Mouse (Mus musculus) kidney, adult 2 months (tissue): ENCODE measurements at regions not wholly inside any gene's neighbourhood (a gene's known extent, or its start where the extent isn't known, plus 50 kb on each side); places are given as distances from the start of the nearest gene placed in this dataset.

Experiments
- CTCF ChIP-seq: fragments of 200-500 bp; conservative IDR thresholded peaks from 2 replicates; pipeline ENCODE4 v1.5.1; 2011; ENCODE audit warnings: low read depth, mild to moderate bottlenecking, control low read depth, low read length, moderate library complexity, mixed read lengths; ENCODE audit not compliant: insufficient read depth, insufficient read length
- POLR2A ChIP-seq: fragments of 200-500 bp; IDR thresholded peaks from one replicate; pipeline ENCODE4 v1.6.1; 2011; ENCODE audit warnings: low read depth, low read length, control low read depth

DNA sequence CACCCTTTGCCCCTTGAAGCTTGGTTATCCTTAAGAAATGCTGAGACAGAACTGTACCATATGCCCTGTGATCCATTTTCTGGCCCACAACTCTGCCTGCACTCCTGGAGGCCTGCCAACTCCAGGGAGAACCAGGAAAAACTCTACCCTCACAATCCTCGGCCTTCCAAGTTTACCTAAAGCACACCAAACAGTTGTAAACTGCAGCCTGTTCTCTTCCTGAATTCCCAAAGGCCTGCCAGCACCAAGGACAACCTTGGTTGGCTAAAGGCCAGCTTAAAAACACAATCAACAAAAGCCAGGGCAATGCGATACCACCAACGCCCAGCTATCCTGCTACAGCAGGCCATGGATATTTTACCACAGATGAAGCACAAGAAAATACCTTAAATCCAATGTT is 334.5 kb downstream of the Rab28 start:
- no peak for TF ChIP-seq POLR2A
- no peak for TF ChIP-seq CTCF
